In the genomic region with DNA sequence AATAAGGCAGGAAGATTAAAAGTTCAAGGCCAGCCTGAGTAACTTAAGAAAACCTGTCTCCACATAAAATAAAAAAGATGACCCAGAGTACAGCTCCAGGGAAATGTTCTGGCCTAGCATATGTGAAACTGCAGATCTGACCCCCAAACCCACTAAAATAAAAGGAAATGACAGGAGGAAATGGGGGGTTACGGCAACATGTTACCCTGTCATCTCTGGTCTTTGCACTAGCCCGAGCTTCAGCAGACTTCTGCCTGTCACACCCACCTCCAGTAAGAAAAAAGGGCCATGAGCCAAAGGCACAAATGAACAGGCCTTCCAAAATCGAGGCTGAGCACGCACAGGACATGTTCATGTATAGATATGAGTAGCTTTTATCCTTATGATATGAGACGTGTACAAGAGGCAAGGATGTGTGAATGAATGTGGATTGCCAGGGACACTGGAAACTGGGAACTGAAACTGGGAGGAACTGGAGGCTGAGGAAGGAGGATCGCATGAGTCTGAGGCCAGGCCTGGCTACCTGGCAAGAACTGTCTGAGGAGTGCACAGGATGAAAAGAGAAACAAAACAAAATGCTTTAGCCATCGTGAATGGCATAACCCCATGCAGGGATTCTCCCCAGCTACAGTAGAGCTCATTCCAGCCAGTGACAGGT, we compare ENCODE assay signal across 14 mouse cellular contexts.
"Had no signal": no experiment of that assay in that cellular context is flagged by ENCODE, and none has a peak within 500 bp of the region (broad histone marks: within the 10 kb centered on the region; RNA-seq: fewer than 3 reads in every experiment).

No protein-coding gene starts in this region.

- ATAC-seq: midbrain, embryonic 13.5 days; midbrain, embryonic 15.5 days had no signal

- DNase-seq: lung, adult 18-20 months; lung, embryonic 14.5 days; lung, postnatal 10 days; lung, postnatal 36 days; retina, postnatal 1 day; right cerebral cortex, adult 18-20 months; right cerebral cortex, postnatal 25 days; right cerebral cortex, postnatal 4 days; spleen, adult 18-20 months; thymus, adult 2 months; thymus, postnatal 25 days; thymus, postnatal 4 days had no signal
